Mouse (Mus musculus) neutrophil, adult 65 days (primary cell): ENCODE data around the gene Ankrd33. TPM values are rescaled to one million over a fixed set of nuclear protein-coding genes. Genes with fewer than 3 reads are reported as not detected.

Experiments used
- total RNA-seq: library from RNA; stranded (reverse); gene quantifications from 2 replicates; pipeline ENCODE4 v1.2.4, GENCODE M21; 2023

Gene Ankrd33
- total RNA-seq: not detected in 2 replicates

DNA sequence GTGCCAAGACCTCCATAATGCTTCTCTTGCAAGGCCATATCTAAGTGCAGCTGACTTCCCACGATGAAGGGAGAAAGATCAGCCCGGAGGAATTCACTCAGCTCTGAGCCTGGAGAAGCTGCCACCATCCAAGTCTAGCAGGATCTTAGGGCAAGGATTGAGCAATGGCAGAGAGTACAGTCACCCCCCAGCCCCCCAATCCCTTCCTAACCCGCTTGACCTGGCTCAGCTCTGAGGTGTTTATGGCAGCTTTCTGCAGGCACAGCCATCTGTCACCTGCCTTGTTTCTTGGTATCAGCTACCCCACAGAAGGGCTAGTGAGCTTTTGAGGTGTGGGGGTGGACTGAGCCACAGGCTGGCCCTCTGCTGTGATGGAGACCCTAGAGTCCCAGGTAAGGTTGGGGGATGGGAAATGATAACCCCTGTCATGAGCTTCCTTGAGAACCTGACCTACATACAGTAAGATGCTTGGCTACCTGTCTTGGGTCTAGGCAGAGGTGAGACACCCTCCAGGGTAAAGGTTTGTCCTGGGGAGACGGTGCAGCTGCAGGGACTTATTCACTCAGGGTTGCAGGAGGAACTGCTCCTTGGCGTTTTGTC is at the start of gene Ankrd33:
Ankrd33 (plus strand) TSS at position 245 of the 600 bp plus-strand sequence.

DNA sequence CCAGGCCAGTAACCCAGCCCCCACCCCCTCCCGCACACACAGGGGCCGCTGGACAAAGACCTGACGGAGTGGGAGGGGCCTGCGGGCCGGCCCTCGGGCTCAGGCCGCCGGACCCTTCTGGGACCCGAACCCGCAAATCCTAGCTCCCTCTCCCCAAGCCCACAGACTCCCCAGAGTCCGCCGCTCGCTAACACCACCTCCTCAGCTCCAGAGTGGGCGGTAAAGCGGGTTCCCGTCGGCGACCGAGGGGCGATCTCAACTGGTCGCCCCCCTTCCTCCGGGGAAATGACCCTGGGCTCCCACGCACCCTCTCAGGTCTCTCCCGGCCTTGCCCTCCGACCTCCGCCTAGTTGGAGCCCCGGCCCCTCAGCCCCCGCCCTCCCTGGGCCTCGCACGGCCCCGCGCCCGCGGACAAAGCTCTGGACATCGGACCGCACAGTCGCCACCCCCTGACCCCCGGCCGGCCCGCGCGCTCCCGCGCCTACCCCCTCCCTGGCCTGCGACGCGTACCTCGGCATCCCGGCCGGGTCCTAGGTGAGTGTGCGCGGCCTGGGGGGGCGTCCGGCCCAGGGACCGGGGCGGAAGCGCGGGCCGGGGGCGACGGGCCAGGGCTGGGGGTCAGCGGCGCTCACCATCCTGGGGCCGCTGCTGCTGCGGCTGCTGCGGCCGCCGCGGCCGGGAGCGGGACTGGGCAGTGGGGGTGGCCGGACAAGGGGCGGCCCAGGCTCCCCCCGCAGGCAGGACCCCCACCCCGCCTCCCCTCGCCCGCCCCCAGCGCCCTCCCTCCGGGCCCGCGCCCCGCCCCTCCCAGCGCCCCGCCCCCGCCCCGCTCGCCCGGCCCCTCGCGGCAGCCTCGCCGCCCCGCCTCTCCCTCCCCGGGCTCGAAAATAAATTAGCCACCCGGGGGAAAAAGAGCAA is 37.5 kb upstream of the Ankrd33 start, which contains the start of gene Fignl2:
Fignl2 (minus strand) TSS at position 755 of the 918 bp plus-strand sequence.

DNA sequence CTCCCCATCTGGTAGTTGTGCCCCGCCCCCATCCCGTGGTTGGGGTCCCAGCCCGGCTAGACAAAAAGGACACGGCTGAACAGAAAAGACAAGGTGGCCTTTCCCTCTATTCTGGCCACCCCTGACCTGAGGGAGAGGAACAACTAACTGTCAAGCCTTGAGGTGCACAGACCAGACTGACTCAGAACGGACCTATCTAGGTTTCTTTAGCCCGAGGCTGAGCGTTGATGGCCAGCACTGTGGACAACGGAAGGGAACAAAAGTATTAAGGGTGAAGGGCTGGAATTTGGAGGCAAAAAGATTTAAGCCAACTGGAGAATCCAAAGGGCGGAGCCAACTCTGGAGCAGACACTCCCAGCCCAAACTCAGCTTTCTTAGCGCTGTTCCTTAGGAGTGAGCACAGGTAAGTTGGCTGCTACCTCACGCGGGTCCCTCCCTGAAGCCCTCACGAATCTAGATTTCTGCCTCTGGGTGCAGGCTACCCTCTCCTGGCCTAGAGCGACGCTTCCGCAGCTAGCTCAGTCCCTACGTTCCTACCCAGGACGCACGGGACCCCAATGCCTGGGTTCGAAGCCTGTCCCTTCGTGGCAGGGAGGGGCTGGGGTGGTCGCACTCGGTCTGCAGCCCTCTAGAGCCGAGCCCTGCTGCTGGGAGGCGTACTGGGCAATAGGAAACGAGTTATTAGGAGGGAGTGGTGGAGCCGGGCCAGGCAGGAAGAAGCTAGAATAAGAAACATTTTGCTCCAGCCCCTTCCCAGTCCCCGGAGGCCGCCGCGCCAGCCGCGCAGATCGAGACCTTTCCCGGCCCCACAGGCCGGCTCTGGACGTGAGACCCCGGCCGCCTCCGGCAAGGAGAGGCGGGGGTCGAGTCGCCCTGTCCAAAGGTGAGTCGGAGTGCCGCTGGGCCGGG is 12.9 kb downstream of the Ankrd33 start, which contains the start of gene Acvrl1:
Acvrl1 (plus strand) TSS at position 342 of the 909 bp plus-strand sequence.

Other genes starting within 250 kb of the Ankrd33 start
- gene Scn8a, start 245.9 kb upstream of the Ankrd33 start, total RNA-seq: not detected in 2 replicates
- gene Gm47841, start 68.4 kb upstream of the Ankrd33 start, total RNA-seq: not detected in 2 replicates
- 0.22 TPM in 1 of 2 replicates, not detected in the other for gene Fignl2, start 37.2 kb upstream of the Ankrd33 start, total RNA-seq
- gene Acvrl1, start 12.8 kb downstream of the Ankrd33 start, total RNA-seq: 46.4 and 64.4 TPM in 2 replicates
- 13.1 and 15.8 TPM in 2 replicates for gene Acvr1b, start 58.3 kb downstream of the Ankrd33 start, total RNA-seq
- gene Grasp, start 108.4 kb downstream of the Ankrd33 start, total RNA-seq: 1.8 and 2.8 TPM in 2 replicates
- gene Nr4a1, start 138.5 kb downstream of the Ankrd33 start, total RNA-seq: 116 and 153 TPM in 2 replicates
- gene Atg101, start 168.5 kb downstream of the Ankrd33 start, total RNA-seq: 43.1 and 56.8 TPM in 2 replicates
- gene 6030408B16Rik, start 177.5 kb downstream of the Ankrd33 start, total RNA-seq: 0.34 and 0.44 TPM in 2 replicates